Mouse (Mus musculus) embryonic facial prominence, embryonic 15.5 days (tissue): ENCODE measurements around the gene Abcb10. TPM values are rescaled to one million over a fixed set of nuclear protein-coding genes. Genes with fewer than 3 reads are reported as not detected.
A peak's percentile ranks its signal among the peaks of the same experiment; 100 is the strongest.
"Not testable (repeated sequence)": the region's sequence is repeated elsewhere in the genome, so short reads cannot be mapped to it uniquely, and the experiment has no call there.

Source experiments
- ATAC-seq: fragments of 200-750 bp; cut with Nextera tagmentation; 2 replicates; pipeline ENCODE4 v1.8.0; 2017; ENCODE audit warnings: low read depth, moderate TSS enrichment; ENCODE audit not compliant: insufficient number of reproducible peaks, low FRiP score, low TSS enrichment
- H3K27ac ChIP-seq: fragments of 300-500 bp; sonication (generic); replicated peaks from 2 replicates; pipeline ENCODE4 v1.5.1; 2015; ENCODE audit warnings: mild to moderate bottlenecking, inconsistent platforms
- H3K27me3 ChIP-seq: fragments of 300-500 bp; sonication (generic); 2 replicates; pipeline ENCODE4 v1.6.1; 2015; ENCODE audit warnings: inconsistent platforms
- H3K36me3 ChIP-seq: fragments of 300-500 bp; sonication (generic); 2 replicates; pipeline ENCODE4 v1.6.1; 2015; ENCODE audit warnings: mild to moderate bottlenecking, inconsistent platforms
- H3K4me1 ChIP-seq: fragments of 300-500 bp; sonication (generic); 2 replicates; pipeline ENCODE4 v1.6.1; 2015; ENCODE audit warnings: inconsistent platforms
- H3K4me2 ChIP-seq: fragments of 300-500 bp; sonication (generic); replicated peaks from 2 replicates; pipeline ENCODE4 v1.6.1; 2015; ENCODE audit warnings: mild to moderate bottlenecking, inconsistent platforms
- H3K4me3 ChIP-seq: fragments of 300-500 bp; sonication (generic); replicated peaks from 2 replicates; pipeline ENCODE4 v1.5.1; 2015; ENCODE audit warnings: mild to moderate bottlenecking, inconsistent platforms
- H3K9ac ChIP-seq: fragments of 300-500 bp; sonication (generic); 2 replicates; pipeline ENCODE4 v1.6.1; 2015; ENCODE audit warnings: inconsistent platforms
- H3K9me3 ChIP-seq: fragments of 300-500 bp; sonication (generic); replicated peaks from 2 replicates; pipeline ENCODE4 v1.6.1; 2016; ENCODE audit warnings: inconsistent platforms
- WGBS: fragments of 180-500 bp; shearing (Covaris S2); methylation state at CpG from one replicate; pipeline ENCODE4 v1.1.7; 2015; 5-methylcytosine and 5-hydroxymethylcytosine counted together
- polyA plus RNA-seq: library from polyadenylated mRNA; unstranded; fragments of >200 nt; fragmentation: Nextera tagmentation; extraction: Ambion mirVana; gene quantifications from 2 replicates; pipeline ENCODE4 v1.2.1, GENCODE M21; 2015

Abcb10 gene
- 14.1 and 14.8 TPM in 2 replicates for polyA plus RNA-seq

DNA sequence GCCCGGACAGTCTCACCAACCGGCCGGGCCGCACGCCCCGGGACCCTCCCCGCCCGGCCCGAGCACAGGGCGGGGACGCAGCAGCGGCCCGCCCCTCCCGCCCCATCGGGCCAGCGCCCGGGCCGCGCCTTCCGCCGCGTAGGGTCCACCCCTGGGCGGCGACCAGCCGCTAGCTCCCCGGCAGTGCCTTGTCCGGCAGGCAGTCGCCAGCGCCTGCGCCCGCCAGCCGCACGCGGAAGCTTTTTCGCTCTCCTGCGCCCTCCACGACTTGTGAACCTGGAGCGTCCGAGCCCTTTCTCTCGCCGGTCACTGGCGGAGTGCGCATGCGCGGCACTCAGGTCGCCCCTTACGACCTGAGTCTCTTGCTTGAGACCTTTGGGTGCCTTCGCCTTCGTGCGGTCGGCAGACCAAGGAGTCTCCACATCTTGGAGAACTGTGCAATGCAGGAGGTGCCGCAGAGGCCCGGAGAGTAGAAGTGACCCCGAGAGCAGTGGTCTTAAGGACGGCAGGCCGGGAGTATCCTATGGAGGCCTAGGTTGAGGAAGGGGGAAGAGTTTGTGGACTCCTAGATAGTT, at the start of gene Abcb10:
Gene Abcb10 (minus strand): TSS at position 297 of the 575 bp plus-strand sequence.
- H3K4me1 ChIP-seq: peaks cover 17% of the 10 kb centered on the region
- H3K4me3 ChIP-seq: peak within 1 kb of the TSS; percentile 76
- H3K9ac ChIP-seq: peak within 1 kb of the TSS; percentile 47
- H3K27ac ChIP-seq: peak within 1 kb of the TSS; percentile 65
- no peaks in the 10 kb centered on the region for H3K27me3 ChIP-seq
- H3K9me3 ChIP-seq: no peaks in the 10 kb centered on the region
- H3K4me2 ChIP-seq: peak within 1 kb of the TSS; percentile 91
- ATAC-seq: peak; percentile 94
- H3K36me3 ChIP-seq: no peaks in the 10 kb centered on the region
- under 1% methylated on average over 42 of the region's 56 CpGs for WGBS

DNA sequence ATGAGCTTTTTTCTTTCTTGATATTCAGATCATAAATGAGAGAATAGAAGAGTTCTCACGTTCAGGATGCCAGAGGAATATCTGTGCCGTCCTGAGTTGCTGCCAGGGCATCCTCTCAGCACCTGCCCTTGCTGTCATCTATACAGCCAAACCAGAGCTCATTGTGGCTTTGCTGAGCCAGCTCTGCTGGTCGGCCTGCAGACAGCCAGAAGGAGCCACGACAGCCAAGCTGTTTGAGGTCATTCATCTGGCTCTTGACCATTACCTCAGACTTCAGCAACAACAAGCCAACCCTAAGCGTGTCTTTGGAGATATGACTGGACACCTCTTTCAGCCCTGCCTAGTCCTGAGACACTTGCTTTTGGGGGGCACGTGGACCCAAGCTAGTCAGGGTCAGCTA, 44.9 kb upstream of the Abcb10 start:
- H3K27me3 ChIP-seq: no peaks in the 10 kb centered on the region
- H3K9ac ChIP-seq: no peak overlapping the region
- peaks cover 78% of the 10 kb centered on the region for H3K36me3 ChIP-seq
- H3K4me2 ChIP-seq: no peak overlapping the region
- WGBS: 88% methylated on average over 6 of the region's 6 CpGs
- no peaks in the 10 kb centered on the region for H3K9me3 ChIP-seq
- no peak overlapping the region for H3K27ac ChIP-seq
- ATAC-seq: no peak
- H3K4me1 ChIP-seq: 0 out of 2 replicates have a peak, but pooled peaks cover 6% of the 10 kb centered on the region
- no peak overlapping the region for H3K4me3 ChIP-seq

- H3K9ac ChIP-seq, H3K4me2 ChIP-seq, H3K9me3 ChIP-seq, ATAC-seq, H3K27me3 ChIP-seq, H3K4me1 ChIP-seq, H3K27ac ChIP-seq, H3K4me3 ChIP-seq: not testable (repeated sequence)
- H3K36me3 ChIP-seq: peaks cover 71% of the 10 kb centered on the region
- WGBS: 71% methylated on average over 2 of the region's 2 CpGs
These were observed 43.3 kb upstream of the Abcb10 start for GRCm38 (mm10) chr8:124026265-124026664.

DNA sequence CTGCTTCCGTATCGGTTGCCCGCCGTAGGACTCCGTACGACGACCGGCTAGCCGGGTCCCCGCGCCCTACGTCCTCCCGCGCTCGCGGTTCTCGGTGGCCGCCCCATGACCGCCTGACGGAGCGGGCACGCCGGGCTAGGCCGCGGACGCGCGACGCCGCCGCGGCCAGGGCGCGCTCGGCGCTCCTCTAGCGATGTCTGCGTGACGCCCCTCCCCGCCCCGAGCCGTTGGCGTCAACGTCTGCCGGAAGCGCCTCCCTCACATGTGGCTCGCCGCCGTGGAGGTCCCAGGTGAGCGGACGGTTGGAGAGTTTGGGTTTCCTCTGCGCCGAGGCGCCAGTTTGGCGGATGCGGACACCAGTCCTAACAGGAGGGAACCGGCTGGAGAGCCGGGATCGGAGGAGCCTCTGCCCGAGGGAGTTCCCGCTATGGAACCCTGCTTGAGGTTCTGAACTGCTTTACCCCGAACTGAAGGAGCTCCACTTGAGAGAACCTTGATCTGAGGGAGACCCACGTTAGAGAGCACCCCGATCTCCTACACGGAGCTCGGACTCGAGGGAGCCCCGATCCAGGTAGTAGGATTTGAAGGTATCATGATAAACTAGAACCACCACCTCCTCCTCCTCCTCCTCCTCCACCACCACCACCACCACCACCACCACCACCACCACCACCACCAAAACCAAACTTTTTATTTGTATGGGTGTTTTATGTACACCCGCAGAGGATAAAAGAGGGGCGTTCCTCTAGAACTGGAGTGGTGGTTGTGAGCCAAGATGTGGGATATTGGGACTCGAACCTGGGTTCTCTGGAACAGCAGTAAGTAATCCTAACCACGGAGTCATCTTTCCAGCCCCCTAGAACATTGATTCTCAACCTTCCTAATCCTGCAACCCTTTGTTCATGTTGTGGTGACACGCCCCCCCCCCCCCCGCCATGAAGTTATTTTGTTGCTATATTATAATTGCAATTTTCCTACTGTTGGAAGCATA, 38.6 kb upstream of the Abcb10 start, which contains the start of the genes Taf5l and Urb2:
Gene Taf5l (minus strand): TSS at position 161 of the 991 bp plus-strand sequence.
Gene Urb2 (plus strand): TSS at position 272 of the 991 bp plus-strand sequence.
- Histone ChIP-seq H3K9me3 (no peaks in the 10 kb centered on the region), H3K27ac (peak within 1 kb of the TSS; percentile 90), H3K36me3 (peaks cover 30% of the 10 kb centered on the region), H3K4me3 (peak within 1 kb of the TSS; percentile 96), H3K9ac (peak within 1 kb of the TSS; percentile 74), H3K27me3 (no peaks in the 10 kb centered on the region), H3K4me1 (peaks cover 27% of the 10 kb centered on the region), H3K4me2 (peak within 1 kb of the TSS; percentile 65)
- under 1% methylated on average over 73 of the region's 74 CpGs for WGBS
- peak; percentile 91 for ATAC-seq

GRCm38 (mm10) chr8:124020439-124021236, 37.7 kb upstream of the Abcb10 start:
- Histone ChIP-seq H3K4me2 (peak overlapping the region; percentile 65), H3K27me3 (no peaks in the 10 kb centered on the region), H3K27ac (peak overlapping the region; percentile 90), H3K9ac (peak overlapping the region; percentile 74), H3K4me1 (peaks cover 30% of the 10 kb centered on the region), H3K36me3 (peaks cover 23% of the 10 kb centered on the region), H3K9me3 (no peaks in the 10 kb centered on the region), H3K4me3 (peak overlapping the region; percentile 96)
- peak; percentile 85 for ATAC-seq
- WGBS: under 1% methylated on average over 54 of the region's 87 CpGs

DNA sequence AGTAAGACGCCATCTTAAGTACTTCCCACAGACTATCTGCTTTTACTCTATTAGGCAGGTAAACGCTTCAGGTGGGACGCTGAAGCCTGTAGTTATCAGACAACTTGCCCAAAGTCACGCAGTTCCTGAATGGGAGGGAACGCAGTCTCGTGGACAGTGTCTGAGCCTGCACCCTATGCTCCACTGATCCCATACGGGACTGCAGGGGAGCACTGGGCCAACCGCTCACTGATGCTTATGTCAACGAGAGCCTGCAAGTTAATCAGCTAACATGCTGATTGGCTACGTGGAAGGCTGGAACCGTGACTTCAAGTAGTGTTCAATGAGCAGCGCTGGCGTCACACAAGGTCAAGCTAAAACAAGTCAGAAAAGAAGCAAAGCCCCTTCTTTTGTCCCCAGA, 36.9 kb upstream of the Abcb10 start:
- Histone ChIP-seq H3K9me3 (no peaks in the 10 kb centered on the region), H3K4me1 (peaks cover 31% of the 10 kb centered on the region), H3K9ac (no peak overlapping the region), H3K36me3 (peaks cover 14% of the 10 kb centered on the region), H3K27me3 (no peaks in the 10 kb centered on the region), H3K27ac (no peak overlapping the region), H3K4me2 (peak overlapping the region; percentile 65), H3K4me3 (peak overlapping the region; percentile 96)
- no peak for ATAC-seq
- WGBS: 31% methylated on average over 13 of the region's 13 CpGs

DNA sequence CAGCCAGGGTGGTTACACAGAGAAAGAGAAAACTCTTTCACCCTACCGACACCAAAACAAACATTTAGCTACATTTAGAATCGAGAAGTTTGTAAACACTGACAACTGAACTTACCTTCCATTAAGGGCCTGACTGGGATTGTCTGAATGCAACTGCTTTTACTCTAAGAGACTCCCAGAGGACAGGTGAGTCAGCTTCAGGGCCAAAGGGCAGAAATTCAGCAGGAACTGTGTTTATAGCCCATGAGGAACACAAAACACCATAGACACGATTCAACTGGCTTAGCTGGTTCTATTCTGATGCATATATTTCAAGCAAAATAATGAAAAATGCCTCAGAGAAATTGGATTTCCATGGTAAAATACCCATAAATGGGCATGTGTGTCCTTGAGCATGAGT, 31.8 kb upstream of the Abcb10 start:
- H3K27ac ChIP-seq: no peak overlapping the region
- peaks cover 22% of the 10 kb centered on the region for H3K4me1 ChIP-seq
- H3K36me3 ChIP-seq: 0 out of 2 replicates have a peak, but pooled peaks cover 3% of the 10 kb centered on the region
- no peak overlapping the region for H3K4me2 ChIP-seq
- no peak for ATAC-seq
- 69% methylated on average over 3 of the region's 3 CpGs for WGBS
- no peak overlapping the region for H3K4me3 ChIP-seq
- H3K9ac ChIP-seq: no peak overlapping the region
- H3K27me3 ChIP-seq: no peaks in the 10 kb centered on the region
- no peaks in the 10 kb centered on the region for H3K9me3 ChIP-seq

- H3K4me3 ChIP-seq, H3K27ac ChIP-seq, H3K27me3 ChIP-seq, ATAC-seq, H3K36me3 ChIP-seq, H3K9me3 ChIP-seq, H3K4me2 ChIP-seq, H3K9ac ChIP-seq: not testable (repeated sequence)
- peaks cover 18% of the 10 kb centered on the region for H3K4me1 ChIP-seq
- 91% methylated on average over 7 of the region's 7 CpGs for WGBS
These were observed 31.4 kb upstream of the Abcb10 start for GRCm38 (mm10) chr8:124014299-124014698.

DNA sequence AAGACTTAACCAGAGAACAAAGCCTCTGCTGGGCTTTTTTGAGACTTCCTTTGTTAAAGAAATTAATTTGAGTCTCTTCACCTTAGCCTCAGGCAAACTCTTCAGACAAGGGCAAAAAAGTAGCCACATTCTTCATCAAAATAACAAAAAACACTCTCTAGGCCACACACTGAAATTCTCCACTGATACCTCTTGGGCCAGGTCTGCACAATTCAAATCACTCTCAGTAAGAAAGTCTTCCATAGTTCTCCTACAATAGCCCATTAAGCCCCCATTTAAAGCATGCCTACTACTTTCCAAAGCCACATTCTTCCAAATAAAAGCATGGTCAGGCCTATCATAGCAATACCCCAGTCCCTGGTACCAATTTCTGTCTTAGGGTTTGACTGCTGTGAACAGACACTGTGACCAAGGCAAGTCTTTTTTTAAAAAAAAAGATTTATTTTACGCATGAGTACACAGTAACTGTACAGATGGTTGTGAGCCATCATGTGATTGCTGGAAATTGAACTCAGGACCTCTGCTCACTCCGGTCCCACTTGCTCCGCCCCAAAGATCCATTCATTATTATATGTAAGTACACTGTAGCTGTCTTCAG, 29.2 kb upstream of the Abcb10 start:
- Histone ChIP-seq H3K4me1 (0 out of 2 replicates have a peak, but pooled peaks cover 8% of the 10 kb centered on the region), H3K4me3 (no peak overlapping the region), H3K27ac (no peak overlapping the region), H3K27me3 (no peaks in the 10 kb centered on the region), H3K4me2 (no peak overlapping the region), H3K9ac (no peak overlapping the region), H3K36me3 (peaks cover 29% of the 10 kb centered on the region), H3K9me3 (no peaks in the 10 kb centered on the region)
- 87% methylated on average over 3 of the region's 3 CpGs for WGBS
- ATAC-seq: no peak

DNA sequence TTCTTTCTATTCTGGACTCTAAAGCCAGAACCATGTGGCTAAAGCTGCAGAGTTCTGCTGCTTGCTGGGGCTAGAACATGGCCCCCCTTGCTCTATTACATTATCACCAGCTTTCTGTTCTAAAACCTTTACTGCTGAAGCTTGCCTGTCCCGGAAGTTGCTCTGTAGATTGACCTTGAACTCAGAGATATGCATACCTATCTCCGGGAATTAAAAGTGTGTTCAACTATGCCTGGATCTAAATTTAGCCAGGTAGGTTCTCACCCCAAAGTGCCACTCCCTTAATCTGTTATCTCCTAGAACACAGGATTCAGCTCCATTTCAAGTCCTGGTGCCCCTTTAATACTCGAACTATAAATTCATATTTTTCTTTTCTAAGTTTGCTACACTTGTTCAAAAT, 28.7 kb upstream of the Abcb10 start:
- no peak for ATAC-seq
- 82% methylated on average over 3 of the region's 3 CpGs for WGBS
- H3K4me3 ChIP-seq: no peak overlapping the region

More for the DNA sequence above, 28.7 kb upstream of the Abcb10 start:
- Histone ChIP-seq H3K4me1 (0 out of 2 replicates have a peak, but pooled peaks cover 8% of the 10 kb centered on the region), H3K27ac (no peak overlapping the region), H3K36me3 (peaks cover 34% of the 10 kb centered on the region), H3K9me3 (no peaks in the 10 kb centered on the region), H3K27me3 (no peaks in the 10 kb centered on the region), H3K4me2 (no peak overlapping the region), H3K9ac (no peak overlapping the region)
